Mouse (Mus musculus) cerebellum, postnatal 10 days (tissue): Measurements from ENCODE around the gene Esyt2.
"Not testable (repeated sequence)": the region's sequence is repeated elsewhere in the genome, so short reads cannot be mapped to it uniquely, and the experiment has no call there.

Experiments used
- DNase-seq, 2 experiments: peaks; one replicate each; pipeline ENCODE4 v3.0.0; 2021; ENCODE audit warnings: mixed read lengths in 2 of 2

Esyt2 gene

DNA sequence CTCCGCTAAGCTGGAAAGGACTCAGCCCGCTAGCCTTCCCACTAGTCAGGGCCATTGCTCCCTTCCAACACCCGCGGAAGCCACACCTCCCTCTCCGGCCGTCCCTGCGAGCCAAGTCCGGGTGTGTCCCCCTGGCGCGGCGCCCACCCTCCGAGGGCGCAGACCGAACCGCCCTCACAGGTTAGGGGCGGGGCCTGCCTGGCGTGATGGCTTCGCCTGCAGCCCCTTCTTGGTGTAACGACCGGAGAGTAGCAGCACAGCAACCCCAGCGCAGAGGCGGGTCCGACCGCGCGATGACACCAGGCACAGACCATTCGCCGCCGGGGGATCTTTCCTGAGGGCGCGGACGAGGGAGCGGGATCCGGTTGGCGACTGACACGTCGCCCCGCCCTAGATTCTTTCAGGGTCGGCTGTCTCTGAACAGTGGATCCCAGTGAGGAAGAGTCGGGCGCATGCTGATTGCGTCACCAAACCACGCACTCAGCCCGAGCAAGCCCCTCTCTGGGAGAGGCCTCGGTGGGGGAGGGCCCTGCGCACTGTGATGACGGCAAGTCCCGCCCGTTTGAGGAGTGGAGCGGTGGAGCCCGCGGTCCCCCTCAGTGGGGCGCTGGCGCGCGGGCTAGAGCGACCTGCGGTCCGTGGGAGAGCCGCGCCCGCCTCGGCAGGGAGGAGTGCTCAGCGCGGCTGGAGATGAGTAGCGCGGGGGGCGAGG, at the start of gene Esyt2:
Gene Esyt2, plus strand, starts transcription at position 544 of the 712 bp plus-strand sequence.
- peak; percentile 100 for DNase-seq

DNA sequence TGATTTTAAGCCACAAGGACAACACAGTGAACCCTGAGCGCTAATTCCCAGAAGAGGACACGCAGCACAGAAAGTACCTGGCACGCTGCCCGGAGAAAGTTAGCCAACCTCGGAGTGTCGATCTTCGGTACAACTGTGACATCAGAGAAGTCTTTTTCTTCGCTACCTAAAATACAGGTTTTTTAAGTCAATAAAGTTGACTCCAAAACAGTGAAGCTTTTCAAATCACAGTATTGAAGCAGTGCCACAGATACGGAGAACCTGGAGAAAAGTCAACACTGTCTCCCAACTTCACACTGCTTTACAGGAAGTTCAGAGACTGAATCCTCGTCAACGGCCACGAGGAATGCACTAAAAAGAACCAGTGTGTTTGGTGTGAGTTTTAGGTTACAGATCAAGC, 49.4 kb upstream of the Esyt2 start:
- DNase-seq = peak; percentile 48 to 60

DNA sequence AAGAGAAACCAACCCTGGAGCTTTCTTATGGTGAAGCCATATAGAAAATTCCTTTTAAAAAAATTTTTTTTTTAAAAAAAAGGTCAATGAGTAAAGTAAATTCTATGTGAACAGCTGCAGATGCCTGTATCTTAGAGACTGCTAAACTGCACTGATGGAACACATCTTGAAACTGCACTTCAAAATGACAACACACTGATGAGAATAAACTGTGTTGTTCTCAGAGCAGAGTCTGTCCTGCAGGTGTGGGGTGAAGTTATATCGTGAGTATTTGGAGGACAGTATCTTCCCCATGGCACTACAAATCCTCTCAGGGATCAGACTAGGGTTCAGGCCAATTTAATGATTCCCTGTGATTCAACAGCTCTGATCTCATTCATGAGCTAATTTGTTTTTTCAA, 48.9 kb upstream of the Esyt2 start:
- DNase-seq = no peak

- DNase-seq = no peak
Measured at GRCm38 (mm10) chr12:116235356-116235755, 45.6 kb upstream of the Esyt2 start.

- no peak for DNase-seq
Measured at GRCm38 (mm10) chr12:116236658-116237057, 44.3 kb upstream of the Esyt2 start.

DNA sequence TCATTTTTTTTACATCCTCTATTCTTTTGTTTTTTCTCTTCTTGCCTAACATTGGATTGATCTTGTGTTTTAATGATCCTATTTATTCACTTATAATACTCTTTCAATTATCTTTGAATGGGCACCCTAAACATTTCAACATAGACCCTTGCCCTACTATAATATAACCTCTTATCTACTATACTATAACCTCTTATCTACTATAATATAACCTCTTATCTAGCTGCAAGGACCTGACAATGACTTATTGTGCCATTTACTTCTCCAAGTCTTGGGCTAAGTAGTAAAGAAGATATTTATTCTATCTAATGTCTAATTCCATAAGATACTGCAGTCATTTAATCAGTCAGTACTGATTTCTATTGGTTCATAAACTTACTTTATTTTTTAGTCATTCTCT, 42.6 kb upstream of the Esyt2 start:
- DNase-seq = no peak

- DNase-seq = no peak
Measured at GRCm38 (mm10) chr12:116238803-116239202, 42.2 kb upstream of the Esyt2 start.

DNA sequence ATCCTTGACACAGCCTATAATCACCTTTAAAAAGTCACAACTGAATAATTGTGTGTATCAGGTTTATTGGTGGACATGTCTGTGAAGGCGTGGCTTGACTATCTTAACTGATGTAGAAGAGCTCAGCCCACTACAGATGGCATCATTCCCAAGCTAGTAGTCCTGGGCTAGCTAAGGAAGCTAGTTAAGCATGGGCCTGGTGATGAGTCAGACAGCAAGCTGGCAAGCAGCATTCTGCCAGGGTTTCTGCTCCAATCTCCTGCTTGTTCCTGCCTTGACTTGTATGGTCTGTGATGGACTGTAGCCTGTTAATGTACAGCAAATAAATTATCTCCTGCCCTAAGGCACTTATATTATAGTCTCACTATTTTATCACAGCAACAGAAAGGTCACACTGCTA, 36.4 kb upstream of the Esyt2 start:
- DNase-seq = no peak

DNA sequence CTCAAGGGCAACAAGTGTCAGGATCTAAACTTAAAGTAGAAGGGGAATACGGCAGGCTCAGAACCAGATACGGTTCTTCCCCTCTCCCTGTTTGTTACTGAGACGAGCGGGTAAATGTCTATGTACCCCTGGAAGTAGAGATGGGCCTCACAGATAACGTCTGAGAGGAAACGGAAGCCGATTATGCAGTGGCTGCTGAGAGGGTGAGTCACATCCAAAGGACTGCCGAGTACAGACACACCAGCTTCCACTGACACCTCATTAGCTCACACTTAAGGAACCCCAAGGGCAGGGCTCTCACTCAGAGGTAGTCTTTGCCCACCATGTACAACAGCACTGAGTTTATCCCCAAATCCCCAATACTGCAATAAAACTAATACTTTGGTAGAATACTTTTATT, 26.3 kb upstream of the Esyt2 start:
- no peak for DNase-seq

DNA sequence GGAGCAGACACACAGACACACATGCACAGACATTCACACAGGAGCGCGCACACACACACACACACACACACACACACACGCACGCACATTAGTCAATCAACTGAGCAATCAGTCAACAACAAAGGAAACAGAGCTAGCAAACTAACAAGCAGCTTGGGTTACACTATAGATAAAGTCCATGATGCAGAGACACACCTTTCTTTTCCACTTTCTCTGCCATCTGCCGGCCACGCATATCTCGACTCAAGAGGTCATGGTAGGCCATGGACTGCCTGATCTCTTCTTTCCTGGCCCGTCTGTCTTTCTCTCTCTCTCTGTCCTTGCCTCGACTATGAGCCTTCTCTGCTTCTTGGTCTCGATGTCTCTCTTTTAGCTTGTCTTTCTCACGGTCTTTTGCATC, 25.4 kb upstream of the Esyt2 start:
- DNase-seq = no peak

- DNase-seq = no peak
Measured at GRCm38 (mm10) chr12:116258321-116258720, 22.7 kb upstream of the Esyt2 start.

GRCm38 (mm10) chr12:116262555-116263341, 18.2 kb upstream of the Esyt2 start, which contains the start of gene Wdr60:
Gene Wdr60 (minus strand): TSS chr12:116263022.
- peak; percentile 90 to 95 for DNase-seq

DNA sequence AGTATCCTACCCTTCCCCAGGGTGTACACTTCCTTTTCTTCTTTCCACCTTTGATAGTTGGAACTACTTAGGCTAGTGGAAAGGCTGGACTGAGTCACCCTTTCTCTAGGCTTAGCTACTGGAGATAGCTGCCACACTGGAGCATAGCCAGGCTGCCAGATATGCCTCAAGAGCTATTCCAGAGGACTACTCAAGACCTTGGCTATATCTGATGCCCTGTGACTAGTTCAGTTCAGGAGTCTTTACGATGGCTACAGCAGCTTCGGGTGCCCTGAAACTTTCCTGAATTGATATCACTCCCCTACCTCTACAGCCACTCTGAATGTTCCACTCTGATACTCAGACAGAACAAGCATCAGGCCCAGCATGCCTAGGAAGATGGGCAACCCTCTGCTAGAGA, 16.2 kb upstream of the Esyt2 start:
- no peak for DNase-seq

DNA sequence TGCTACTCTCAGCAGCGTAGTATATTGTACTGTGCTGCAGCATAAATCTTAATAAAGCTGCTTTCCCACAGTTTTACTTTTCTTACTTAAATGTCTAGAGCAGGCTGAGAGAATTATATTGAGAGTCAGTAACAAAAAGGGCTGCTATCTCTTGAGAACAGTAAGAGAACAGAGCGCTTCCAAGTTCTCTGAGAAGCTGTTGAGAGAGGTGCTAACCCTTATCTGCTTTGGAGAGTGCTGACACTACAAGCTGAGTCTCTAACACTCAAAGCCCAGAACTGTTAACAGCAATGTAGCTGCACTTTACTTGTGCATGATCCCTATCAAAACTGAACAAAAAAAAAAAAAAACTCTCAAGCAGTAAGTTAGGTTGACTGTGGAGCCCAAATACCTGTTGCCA, 15.7 kb upstream of the Esyt2 start:
- no peak for DNase-seq

DNA sequence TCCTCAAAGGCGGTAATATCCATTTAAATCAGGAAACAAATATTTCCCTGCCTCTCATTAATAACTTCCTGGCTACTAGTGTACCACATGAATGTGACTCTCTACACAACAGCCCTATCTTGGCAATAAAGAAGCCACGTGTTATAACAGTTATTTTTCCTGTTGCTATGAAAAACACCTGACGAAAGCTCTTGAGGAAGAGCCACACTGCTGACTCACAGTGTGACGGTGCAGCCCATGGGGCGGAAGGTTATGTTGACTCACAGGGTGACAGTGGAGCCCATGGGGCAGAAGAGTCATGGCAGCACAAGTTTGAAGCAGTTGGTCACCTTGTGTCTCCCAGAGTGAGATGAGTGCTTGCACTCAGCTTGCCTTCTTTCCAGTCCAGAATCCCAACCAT, 11.5 kb upstream of the Esyt2 start:
- DNase-seq = no peak

GRCm38 (mm10) chr12:116270538-116270937, 10.5 kb upstream of the Esyt2 start:
- no peak for DNase-seq

DNA sequence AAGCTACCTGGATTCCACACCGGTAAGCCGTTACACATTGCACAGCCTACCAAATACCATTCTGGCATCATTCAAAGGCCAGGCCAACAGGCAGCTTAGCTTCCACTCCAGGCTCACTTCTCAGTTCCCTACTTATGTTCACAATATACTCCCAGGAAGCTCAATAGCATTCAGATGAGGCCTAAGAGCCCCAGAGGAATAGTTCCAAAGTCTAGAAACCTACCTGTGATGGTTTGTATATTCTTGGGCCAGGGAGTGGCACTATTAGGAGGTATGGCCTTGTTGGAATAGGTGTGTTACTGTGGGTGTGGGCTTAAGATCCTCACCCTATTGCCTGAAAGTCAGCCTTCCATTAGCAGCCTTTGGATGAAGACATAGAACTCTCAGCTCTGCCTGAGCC, 9.9 kb upstream of the Esyt2 start:
- DNase-seq = no peak

- DNase-seq = no peak
Measured at GRCm38 (mm10) chr12:116273733-116274132, 7.3 kb upstream of the Esyt2 start.

- not testable (repeated sequence) for DNase-seq
Measured at GRCm38 (mm10) chr12:116275086-116275485, 5.9 kb upstream of the Esyt2 start, which contains the start of gene Gm11027. Gene Gm11027 (plus strand): TSS chr12:116275386.

- no peak for DNase-seq
Measured at GRCm38 (mm10) chr12:116275631-116276030, 5.4 kb upstream of the Esyt2 start.

- no peak for DNase-seq
Measured at GRCm38 (mm10) chr12:116276961-116277360, 4.0 kb upstream of the Esyt2 start.

DNA sequence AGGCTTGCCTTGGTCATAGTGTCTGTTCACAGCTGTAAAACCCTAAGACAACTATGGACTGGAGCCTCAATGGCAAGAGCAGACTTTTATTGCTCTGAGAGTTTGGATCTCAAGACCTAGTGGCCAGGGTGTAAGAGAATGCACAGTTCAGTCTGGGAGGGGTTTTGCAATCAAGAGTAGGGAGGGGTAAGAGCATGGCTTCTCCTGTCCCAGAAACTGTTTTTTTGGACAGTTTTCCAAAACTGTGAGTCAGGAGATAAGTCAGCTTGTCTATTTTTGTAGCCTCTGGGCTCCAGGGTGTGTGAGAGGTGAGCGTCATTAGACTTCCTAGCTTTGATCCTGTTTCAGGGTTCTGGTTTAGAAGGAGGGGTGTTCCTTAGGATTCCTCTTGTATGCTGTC, 2.5 kb upstream of the Esyt2 start:
- DNase-seq = no peak

DNA sequence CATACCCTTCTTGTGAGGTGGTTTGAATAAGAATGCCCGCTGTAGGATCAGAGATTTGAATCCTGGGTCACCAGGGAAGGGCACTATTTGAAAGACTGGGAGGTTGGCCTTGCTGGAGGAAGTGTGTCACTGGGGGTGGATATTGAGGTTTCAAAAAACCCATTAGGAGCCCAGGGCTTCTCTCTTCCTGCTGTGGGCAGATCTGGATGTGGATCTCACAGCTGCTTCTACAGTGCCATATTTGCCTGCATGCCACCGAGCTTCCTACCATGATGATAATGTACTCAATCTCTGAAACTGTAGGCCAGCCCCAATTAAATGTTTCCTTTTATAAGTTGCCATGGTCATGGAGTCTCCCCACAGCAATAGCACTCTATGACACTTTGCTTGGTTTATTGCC, 1.8 kb upstream of the Esyt2 start:
- DNase-seq = no peak

- DNase-seq = no peak
Measured at GRCm38 (mm10) chr12:116280149-116280652, 795 bp upstream of the Esyt2 start.
